Mouse (Mus musculus) liver, embryonic 15.5 days (tissue): ENCODE measurements around the gene Nop9. TPM values are rescaled to one million over a fixed set of nuclear protein-coding genes. Genes with fewer than 3 reads are reported as not detected.

ENCODE experiments used
- ATAC-seq: fragments of 200-750 bp; cut with Nextera tagmentation; 2 replicates; pipeline ENCODE4 v1.8.0; 2017; ENCODE audit warnings: moderate number of reproducible peaks, mild to moderate bottlenecking, moderate library complexity; ENCODE audit not compliant: insufficient read depth
- H3K27ac ChIP-seq: fragments of 300-500 bp; sonication (generic); replicated peaks from 2 replicates; pipeline ENCODE4 v1.5.1; 2015; ENCODE audit warnings: mild to moderate bottlenecking, inconsistent platforms
- H3K27me3 ChIP-seq: fragments of 300-500 bp; sonication (generic); 2 replicates; pipeline ENCODE4 v1.6.1; 2015; ENCODE audit warnings: mild to moderate bottlenecking, inconsistent platforms
- H3K36me3 ChIP-seq: fragments of 300-500 bp; sonication (generic); replicated peaks from 2 replicates; pipeline ENCODE4 v1.6.1; 2015; ENCODE audit warnings: moderate library complexity, mild to moderate bottlenecking, inconsistent platforms
- H3K4me1 ChIP-seq: fragments of 300-500 bp; sonication (generic); replicated peaks from 2 replicates; pipeline ENCODE4 v1.6.1; 2015; ENCODE audit warnings: inconsistent platforms
- H3K4me2 ChIP-seq: fragments of 300-500 bp; sonication (generic); 2 replicates; pipeline ENCODE4 v1.6.1; 2015; ENCODE audit warnings: moderate library complexity, mild to moderate bottlenecking, inconsistent platforms
- H3K4me3 ChIP-seq: fragments of 300-500 bp; sonication (generic); replicated peaks from 2 replicates; pipeline ENCODE4 v1.5.1; 2015; ENCODE audit warnings: mild to moderate bottlenecking, inconsistent platforms
- H3K9ac ChIP-seq: fragments of 300-500 bp; sonication (generic); 2 replicates; pipeline ENCODE4 v1.6.1; 2015; ENCODE audit warnings: moderate library complexity, mild to moderate bottlenecking, inconsistent platforms
- H3K9me3 ChIP-seq: fragments of 300-500 bp; sonication (generic); replicated peaks from 2 replicates; pipeline ENCODE4 v1.6.1; 2016; ENCODE audit warnings: inconsistent platforms
- WGBS: fragments of 180-500 bp; shearing (Covaris S2); methylation state at CpG from one replicate; pipeline ENCODE4 v1.1.7; 2015; ENCODE audit warnings: mixed read lengths; ENCODE audit not compliant: insufficient replicate concordance; 5-methylcytosine and 5-hydroxymethylcytosine counted together
- polyA plus RNA-seq: library from polyadenylated mRNA; unstranded; fragments of >200 nt; fragmentation: Nextera tagmentation; extraction: Ambion mirVana; gene quantifications from 2 replicates; pipeline ENCODE4 v1.2.1, GENCODE M21; 2015

Nop9 gene
- polyA plus RNA-seq, 1 experiment from 2014 or later: 23.4 TPM

DNA sequence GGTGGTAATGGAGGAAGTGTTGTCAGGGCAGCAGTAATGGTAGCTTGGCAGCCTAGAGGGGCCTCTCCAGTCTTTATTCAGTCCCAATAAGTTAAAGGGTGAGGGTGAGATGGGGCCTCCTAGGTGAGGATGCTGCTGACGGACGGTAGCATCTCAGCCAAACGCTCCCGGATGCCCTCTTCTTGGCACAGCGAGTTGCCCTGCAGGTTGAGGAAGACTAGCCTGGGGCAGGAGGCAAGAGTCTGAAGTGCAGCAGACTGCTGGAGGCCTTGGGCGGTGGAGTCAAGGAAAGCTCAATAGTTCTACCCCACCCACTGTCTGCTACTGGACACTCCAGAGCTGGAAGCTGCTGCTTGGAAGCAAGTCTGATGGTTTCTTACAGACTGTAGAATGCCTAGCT, 29.2 kb upstream of the Nop9 start:
- H3K9ac ChIP-seq: no peak overlapping the region
- no peak for ATAC-seq
- 83% methylated on average over 6 of the region's 6 CpGs for WGBS
- peaks cover 36% of the 10 kb centered on the region for H3K4me1 ChIP-seq
- H3K9me3 ChIP-seq: no peaks in the 10 kb centered on the region
- H3K27ac ChIP-seq: no peak overlapping the region
- peaks cover 12% of the 10 kb centered on the region; the same call in 1 of the 2 replicates for H3K27me3 ChIP-seq
- H3K4me2 ChIP-seq: no peak overlapping the region
- H3K36me3 ChIP-seq: peaks cover 14% of the 10 kb centered on the region; the same call in 1 of the 2 replicates
- no peak overlapping the region for H3K4me3 ChIP-seq

- Histone ChIP-seq H3K9ac (no peak overlapping the region), H3K4me1 (peaks cover 42% of the 10 kb centered on the region), H3K27me3 (peaks cover 12% of the 10 kb centered on the region; the same call in 1 of the 2 replicates), H3K4me2 (no peak overlapping the region), H3K4me3 (no peak overlapping the region), H3K9me3 (no peaks in the 10 kb centered on the region), H3K36me3 (peaks cover 14% of the 10 kb centered on the region; the same call in 1 of the 2 replicates), H3K27ac (no peak overlapping the region)
- WGBS: 67% methylated on average over 8 of the region's 8 CpGs
- no peak for ATAC-seq
These were observed 28.6 kb upstream of the Nop9 start for GRCm38 (mm10) chr14:55716884-55717283.

DNA sequence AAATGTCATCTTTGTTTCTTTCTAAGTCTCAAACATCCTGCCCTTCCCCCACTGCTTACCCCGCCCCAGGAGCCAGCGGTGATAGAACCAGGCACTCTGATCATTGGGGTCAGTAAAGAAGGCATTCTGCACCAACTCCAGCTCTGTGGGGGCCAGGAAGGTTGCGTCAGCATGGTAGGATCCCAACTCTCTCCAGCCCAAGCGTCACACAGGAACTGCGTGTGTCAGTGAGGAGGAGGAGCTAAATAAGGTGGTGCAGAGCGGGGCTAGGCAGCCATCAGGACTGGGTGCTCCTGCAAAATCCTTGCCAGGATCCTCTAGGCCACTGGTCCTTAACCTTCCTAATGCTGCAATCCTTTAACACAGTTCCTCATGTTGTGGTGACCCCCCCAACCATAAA, 25.8 kb upstream of the Nop9 start:
- Histone ChIP-seq H3K4me1 (peaks cover 48% of the 10 kb centered on the region), H3K4me2 (no peak overlapping the region), H3K9ac (no peak overlapping the region), H3K9me3 (no peaks in the 10 kb centered on the region), H3K36me3 (peaks cover 14% of the 10 kb centered on the region; the same call in 1 of the 2 replicates), H3K27ac (no peak overlapping the region), H3K4me3 (no peak overlapping the region), H3K27me3 (no peaks in the 10 kb centered on the region)
- ATAC-seq: no peak
- 79% methylated on average over 6 of the region's 6 CpGs for WGBS

DNA sequence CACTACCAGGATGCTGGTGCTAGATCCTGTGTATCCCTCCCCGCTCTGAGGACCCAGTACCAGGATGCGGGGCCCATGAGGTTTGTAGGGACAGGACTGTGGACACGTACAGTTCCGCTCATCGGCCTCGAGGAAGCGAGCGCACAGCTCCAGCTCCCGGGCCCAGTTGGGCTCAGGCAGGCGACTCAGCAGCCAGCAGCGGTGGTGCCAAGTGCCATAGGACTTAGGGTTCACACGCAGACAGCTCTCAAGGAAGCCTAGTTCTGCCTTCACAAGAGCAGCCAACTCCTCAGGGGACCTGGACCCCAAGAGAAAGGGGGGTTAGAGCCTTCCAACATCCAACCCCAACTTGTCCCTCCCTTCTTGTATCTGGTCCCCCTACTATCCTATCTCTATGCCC, 24.8 kb upstream of the Nop9 start:
- H3K36me3 ChIP-seq: peaks cover 14% of the 10 kb centered on the region; the same call in 1 of the 2 replicates
- no peak overlapping the region for H3K9ac ChIP-seq
- H3K4me3 ChIP-seq: peak overlapping the region; percentile 85; the same call in 1 of the 2 replicates
- H3K9me3 ChIP-seq: no peaks in the 10 kb centered on the region
- ATAC-seq: no peak
- WGBS: 91% methylated on average over 12 of the region's 12 CpGs
- H3K4me1 ChIP-seq: peaks cover 50% of the 10 kb centered on the region
- peak overlapping the region; percentile 87 for H3K4me2 ChIP-seq
- H3K27ac ChIP-seq: peak overlapping the region; percentile 87
- H3K27me3 ChIP-seq: no peaks in the 10 kb centered on the region

DNA sequence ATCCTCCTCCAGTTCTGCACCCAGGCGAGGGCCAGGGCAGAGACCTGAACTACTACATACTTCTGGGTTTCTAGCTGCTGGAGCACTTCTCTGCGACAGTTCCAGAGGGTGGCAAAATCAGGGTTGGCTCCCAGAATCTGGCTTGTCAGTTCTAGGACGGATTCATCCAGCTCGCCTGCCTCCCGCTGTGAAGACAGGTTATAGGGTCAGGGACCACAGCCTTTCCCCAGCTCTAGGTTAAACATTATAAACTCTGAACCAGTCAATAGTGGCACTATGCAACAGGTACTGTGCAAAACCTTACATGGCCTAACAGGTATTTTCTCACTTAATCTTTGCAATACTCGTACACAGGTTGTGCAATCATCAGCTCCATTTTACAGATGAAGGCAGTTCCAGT, 24.4 kb upstream of the Nop9 start:
- Histone ChIP-seq H3K4me1 (peaks cover 50% of the 10 kb centered on the region), H3K9ac (peak overlapping the region; percentile 74; the same call in 1 of the 2 replicates), H3K9me3 (no peaks in the 10 kb centered on the region), H3K27ac (peak overlapping the region; percentile 87), H3K4me3 (peak overlapping the region; percentile 85), H3K27me3 (no peaks in the 10 kb centered on the region), H3K36me3 (peaks cover 14% of the 10 kb centered on the region; the same call in 1 of the 2 replicates), H3K4me2 (peak overlapping the region; percentile 87)
- no peak for ATAC-seq
- 70% methylated on average over 6 of the region's 6 CpGs for WGBS

DNA sequence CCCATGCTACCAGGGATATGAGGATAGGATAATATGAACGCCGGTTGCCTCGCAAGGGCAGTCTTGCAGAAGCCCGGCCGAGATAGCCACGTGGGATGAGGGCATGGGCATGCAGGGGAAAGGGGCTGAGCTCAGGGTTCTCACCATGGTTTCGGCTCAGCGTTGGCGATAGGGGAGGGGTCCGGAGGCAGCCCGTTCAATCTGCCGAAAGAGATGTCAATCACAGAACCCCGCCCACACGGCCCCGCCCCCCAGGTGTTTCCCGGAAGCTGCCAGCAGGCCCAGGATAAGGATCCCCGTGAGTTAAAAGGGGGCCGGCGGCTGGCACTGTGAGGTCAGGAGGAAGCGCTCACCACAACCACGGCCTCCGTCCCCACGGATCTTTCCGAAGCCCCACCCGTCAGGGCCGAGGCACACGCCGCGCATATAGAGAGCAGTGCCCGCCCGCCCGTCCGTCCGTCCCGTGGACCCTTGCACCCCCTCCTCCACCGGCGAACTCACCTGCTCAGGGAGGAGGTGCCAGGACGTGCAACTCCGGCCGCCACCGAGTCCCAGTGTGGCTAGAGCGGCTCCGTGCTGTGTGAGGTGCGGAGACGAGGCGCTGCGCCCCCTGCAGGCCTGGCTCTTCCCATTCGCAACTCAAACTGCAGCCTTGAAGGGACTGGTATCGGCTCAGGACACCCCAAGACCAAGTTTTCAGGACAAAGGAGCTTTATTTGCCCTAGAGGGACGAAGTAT, 23.6 kb upstream of the Nop9 start, which contains the start of gene Rabggta:
TSS of gene Rabggta (minus strand) at position 564 of the 738 bp plus-strand sequence.
- Histone ChIP-seq H3K27me3 (no peaks in the 10 kb centered on the region), H3K27ac (peak within 1 kb of the TSS; percentile 87), H3K36me3 (peaks cover 14% of the 10 kb centered on the region; the same call in 1 of the 2 replicates), H3K4me2 (peak within 1 kb of the TSS; percentile 87), H3K4me1 (peaks cover 50% of the 10 kb centered on the region), H3K9ac (peak within 1 kb of the TSS; percentile 74), H3K9me3 (no peaks in the 10 kb centered on the region), H3K4me3 (peak within 1 kb of the TSS; percentile 85)
- ATAC-seq: peak; percentile 89
- WGBS: under 1% methylated on average over 50 of the region's 50 CpGs

DNA sequence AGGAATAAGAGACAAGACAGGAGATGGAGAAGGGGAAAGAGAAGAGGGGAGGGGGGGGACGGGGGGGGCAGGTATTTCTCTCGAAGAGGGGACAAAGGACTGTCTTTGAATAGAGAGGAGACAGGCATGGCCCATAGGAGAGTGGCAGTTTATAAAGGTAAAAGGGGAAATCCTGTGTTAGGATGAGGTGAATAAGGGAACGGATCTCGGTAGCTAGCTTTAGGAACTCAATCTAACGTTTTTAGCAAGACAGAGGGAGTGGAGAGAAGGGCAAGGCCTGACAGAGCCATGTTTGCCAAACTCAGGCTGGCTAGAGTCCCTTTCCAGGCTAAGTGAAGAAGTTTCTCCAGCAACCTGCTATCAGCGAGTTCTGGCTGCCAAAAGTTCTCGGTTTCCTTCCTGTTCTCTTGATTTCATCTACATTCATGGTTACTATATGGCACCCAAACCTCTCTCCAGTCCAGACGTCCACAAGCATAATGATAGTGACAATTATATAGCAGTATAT, 23.0 kb upstream of the Nop9 start:
- ATAC-seq: no peak
- peaks cover 14% of the 10 kb centered on the region; the same call in 1 of the 2 replicates for H3K36me3 ChIP-seq
- H3K4me2 ChIP-seq: peak overlapping the region; percentile 87
- H3K9me3 ChIP-seq: no peaks in the 10 kb centered on the region
- no peaks in the 10 kb centered on the region; the same call in 1 of the 2 replicates for H3K27me3 ChIP-seq
- peak overlapping the region; percentile 85 for H3K4me3 ChIP-seq
- H3K27ac ChIP-seq: peak overlapping the region; percentile 87
- peaks cover 50% of the 10 kb centered on the region for H3K4me1 ChIP-seq
- WGBS: 18% methylated on average over 8 of the region's 8 CpGs
- H3K9ac ChIP-seq: peak overlapping the region; percentile 74; the same call in 1 of the 2 replicates

- no peak overlapping the region for H3K4me3 ChIP-seq
- H3K4me1 ChIP-seq: peaks cover 51% of the 10 kb centered on the region
- H3K4me2 ChIP-seq: no peak overlapping the region
- H3K27me3 ChIP-seq: no peaks in the 10 kb centered on the region; the same call in 1 of the 2 replicates
- no peak overlapping the region for H3K9ac ChIP-seq
- H3K27ac ChIP-seq: peak overlapping the region; percentile 87
- ATAC-seq: no peak
- peaks cover 10% of the 10 kb centered on the region; the same call in 1 of the 2 replicates for H3K36me3 ChIP-seq
- H3K9me3 ChIP-seq: no peaks in the 10 kb centered on the region
- 52% methylated on average over 7 of the region's 7 CpGs for WGBS
These were observed 22.1 kb upstream of the Nop9 start for GRCm38 (mm10) chr14:55723433-55723832.

GRCm38 (mm10) chr14:55724411-55724871, 21.1 kb upstream of the Nop9 start:
- Histone ChIP-seq H3K36me3 (no peaks in the 10 kb centered on the region), H3K4me2 (peak overlapping the region; percentile 25), H3K27ac (0 out of 2 replicates have a peak overlapping the region, but pooled peaks have one; percentile 14), H3K9me3 (no peaks in the 10 kb centered on the region), H3K4me3 (no peak overlapping the region), H3K9ac (no peak overlapping the region), H3K27me3 (no peaks in the 10 kb centered on the region; the same call in 1 of the 2 replicates), H3K4me1 (peaks cover 58% of the 10 kb centered on the region)
- 21% methylated on average over 8 of the region's 8 CpGs for WGBS
- ATAC-seq: no peak

- no peak for ATAC-seq
- peaks cover 50% of the 10 kb centered on the region for H3K4me1 ChIP-seq
- H3K9me3 ChIP-seq: no peaks in the 10 kb centered on the region
- no peak overlapping the region for H3K4me3 ChIP-seq
- peaks cover 7% of the 10 kb centered on the region; the same call in 1 of the 2 replicates for H3K27me3 ChIP-seq
- no peak overlapping the region for H3K4me2 ChIP-seq
- H3K36me3 ChIP-seq: no peaks in the 10 kb centered on the region
- H3K27ac ChIP-seq: no peak overlapping the region
- H3K9ac ChIP-seq: no peak overlapping the region
These were observed 19.2 kb upstream of the Nop9 start for GRCm38 (mm10) chr14:55726261-55726660.
